Mouse (Mus musculus): ENCODE measurements around the gene Prkg1. TPM values are rescaled to one million over a fixed set of nuclear protein-coding genes. Genes with fewer than 3 reads are reported as not detected.

Gene Prkg1
- polyA plus RNA-seq, 2 experiments, result 7.1 to 9.6 TPM

GRCm38 (mm10) chr19:31279797-31280486 lies 484.9 kb downstream of the Prkg1 start:
- H3K4me2 ChIP-seq (replicated peaks; ENCODE audit: low read depth, low read length, severe bottlenecking), result no peak overlapping the region
- no peaks in the 10 kb centered on the region for H3K36me3 ChIP-seq (ENCODE audit: control insufficient read depth, insufficient read depth, low read length)
- no peak overlapping the region for H3K4me3 ChIP-seq (replicated peaks; ENCODE audit: low read length)
- ATAC-seq (ENCODE audit: low FRiP score, low read depth), result no peak
- no peak for TF ChIP-seq POLR2A (IDR thresholded peaks at IDR 0.05; ENCODE audit: borderline replicate concordance, extremely low read depth, insufficient read depth, insufficient read length)
- H3K27ac ChIP-seq (replicated peaks; ENCODE audit: low read depth, low read length), result no peak overlapping the region
- H3K9me3 ChIP-seq (ENCODE audit: control insufficient read depth, low read length), result no peaks in the 10 kb centered on the region
- WGBS, result 82% methylated on average over 7 of the region's 7 CpGs
- H3K27me3 ChIP-seq (ENCODE audit: control insufficient read depth, insufficient read depth, low read length), result no peaks in the 10 kb centered on the region
- no peak overlapping the region for H3K9ac ChIP-seq (ENCODE audit: low read depth, low read length, severe bottlenecking)
- H3K4me1 ChIP-seq (ENCODE audit: control insufficient read depth, insufficient read depth, low read length), result no peaks in the 10 kb centered on the region
- DNase-seq (ENCODE audit: low spot score), result no peak

GRCm38 (mm10) chr19:31262438-31262837 lies 502.4 kb downstream of the Prkg1 start:
- ATAC-seq (ENCODE audit: low FRiP score, low read depth) (no peak), DNase-seq (ENCODE audit: low spot score) (no peak)
- Histone ChIP-seq H3K4me1 (ENCODE audit: control insufficient read depth, insufficient read depth, low read length) (no peaks in the 10 kb centered on the region), H3K27ac (replicated peaks; ENCODE audit: low read depth, low read length) (no peak overlapping the region), H3K27me3 (ENCODE audit: control insufficient read depth, insufficient read depth, low read length) (no peaks in the 10 kb centered on the region), H3K4me3 (replicated peaks; ENCODE audit: low read length) (no peak overlapping the region), H3K36me3 (ENCODE audit: control insufficient read depth, insufficient read depth, low read length) (no peaks in the 10 kb centered on the region), H3K9ac (ENCODE audit: low read depth, low read length, severe bottlenecking) (no peak overlapping the region), H3K4me2 (replicated peaks; ENCODE audit: low read depth, low read length, severe bottlenecking) (no peak overlapping the region), H3K9me3 (ENCODE audit: control insufficient read depth, low read length) (no peaks in the 10 kb centered on the region)
- no peak for TF ChIP-seq POLR2A (IDR thresholded peaks at IDR 0.05; ENCODE audit: borderline replicate concordance, extremely low read depth, insufficient read depth, insufficient read length)
- WGBS, result 78% methylated on average over 1 of the region's 1 CpGs

GRCm38 (mm10) chr19:31260494-31260893 lies 504.3 kb downstream of the Prkg1 start:
- Histone ChIP-seq H3K27me3 (ENCODE audit: control insufficient read depth, insufficient read depth, low read length) (no peaks in the 10 kb centered on the region), H3K36me3 (ENCODE audit: control insufficient read depth, insufficient read depth, low read length) (no peaks in the 10 kb centered on the region), H3K4me3 (replicated peaks; ENCODE audit: low read length) (no peak overlapping the region), H3K9ac (ENCODE audit: low read depth, low read length, severe bottlenecking) (no peak overlapping the region), H3K27ac (replicated peaks; ENCODE audit: low read depth, low read length) (no peak overlapping the region), H3K4me1 (ENCODE audit: control insufficient read depth, insufficient read depth, low read length) (no peaks in the 10 kb centered on the region), H3K9me3 (ENCODE audit: control insufficient read depth, low read length) (no peaks in the 10 kb centered on the region), H3K4me2 (replicated peaks; ENCODE audit: low read depth, low read length, severe bottlenecking) (no peak overlapping the region)
- DNase-seq (ENCODE audit: low spot score), result no peak
- no peak for ATAC-seq (ENCODE audit: low FRiP score, low read depth)
- no peak for TF ChIP-seq POLR2A (IDR thresholded peaks at IDR 0.05; ENCODE audit: borderline replicate concordance, extremely low read depth, insufficient read depth, insufficient read length)

GRCm38 (mm10) chr19:31255780-31256179 lies 509.1 kb downstream of the Prkg1 start:
- Histone ChIP-seq H3K4me1 (ENCODE audit: control insufficient read depth, insufficient read depth, low read length) (no peaks in the 10 kb centered on the region), H3K27me3 (ENCODE audit: control insufficient read depth, insufficient read depth, low read length) (no peaks in the 10 kb centered on the region), H3K27ac (replicated peaks; ENCODE audit: low read depth, low read length) (no peak overlapping the region), H3K4me3 (replicated peaks; ENCODE audit: low read length) (no peak overlapping the region), H3K9ac (ENCODE audit: low read depth, low read length, severe bottlenecking) (no peak overlapping the region), H3K4me2 (replicated peaks; ENCODE audit: low read depth, low read length, severe bottlenecking) (no peak overlapping the region), H3K9me3 (ENCODE audit: control insufficient read depth, low read length) (no peaks in the 10 kb centered on the region), H3K36me3 (ENCODE audit: control insufficient read depth, insufficient read depth, low read length) (no peaks in the 10 kb centered on the region)
- ATAC-seq (ENCODE audit: low FRiP score, low read depth), result no peak
- 44% methylated on average over 2 of the region's 2 CpGs for WGBS
- no peak for TF ChIP-seq POLR2A (IDR thresholded peaks at IDR 0.05; ENCODE audit: borderline replicate concordance, extremely low read depth, insufficient read depth, insufficient read length)
- no peak for DNase-seq (ENCODE audit: low spot score)

GRCm38 (mm10) chr19:31232410-31232809 lies 532.4 kb downstream of the Prkg1 start:
- H3K27ac ChIP-seq (replicated peaks; ENCODE audit: low read depth, low read length), result no peak overlapping the region
- no peak for TF ChIP-seq POLR2A (IDR thresholded peaks at IDR 0.05; ENCODE audit: borderline replicate concordance, extremely low read depth, insufficient read depth, insufficient read length)
- H3K9ac ChIP-seq (ENCODE audit: low read depth, low read length, severe bottlenecking), result no peak overlapping the region
- H3K4me2 ChIP-seq (replicated peaks; ENCODE audit: low read depth, low read length, severe bottlenecking), result no peak overlapping the region
- no peaks in the 10 kb centered on the region for H3K27me3 ChIP-seq (ENCODE audit: control insufficient read depth, insufficient read depth, low read length)
- H3K4me3 ChIP-seq (replicated peaks; ENCODE audit: low read length), result no peak overlapping the region
- ATAC-seq (ENCODE audit: low FRiP score, low read depth), result no peak
- H3K36me3 ChIP-seq (ENCODE audit: control insufficient read depth, insufficient read depth, low read length), result no peaks in the 10 kb centered on the region
- no peaks in the 10 kb centered on the region for H3K9me3 ChIP-seq (ENCODE audit: control insufficient read depth, low read length)
- no peak for DNase-seq (ENCODE audit: low spot score)
- no peaks in the 10 kb centered on the region for H3K4me1 ChIP-seq (ENCODE audit: control insufficient read depth, insufficient read depth, low read length)
